ENCODE assay signal across 24 mouse cellular contexts in genomic region chr1:54847238-54847637, GRCm38 (mm10).
DNase-seq lines count a peak whose midpoint lies in the region; ATAC-seq and TF ChIP-seq lines count a peak whose summit lies in the region.
"Had no signal": no experiment of that assay in that cellular context is flagged by ENCODE, and none has a peak within 500 bp of the region (broad histone marks: within the 10 kb centered on the region; RNA-seq: fewer than 3 reads in every experiment).

No protein-coding gene starts in this region.

- no peaks in the 10 kb centered on the region for H3K36me3 ChIP-seq in kidney, embryonic 15.5 days
- no peaks in the 10 kb centered on the region for H3K36me3 ChIP-seq in liver, adult 2 months (ENCODE audit: control insufficient read depth, insufficient read depth, low read length)
- no peaks in the 10 kb centered on the region for H3K36me3 ChIP-seq in embryonic facial prominence, embryonic 15.5 days
- H3K36me3 ChIP-seq: forebrain, embryonic 15.5 days; hindbrain, embryonic 10.5 days; hindbrain, embryonic 15.5 days; intestine, embryonic 15.5 days; midbrain, embryonic 12.5 days had no signal

- DNase-seq in kidney, adult 11 months, result peak; percentile 30
- DNase-seq in liver, adult 2 months (ENCODE audit: extremely low read depth, low read depth, low spot score), result peak; percentile 36
- no peak for DNase-seq in liver
- peak; percentile 61 for DNase-seq in naive thymus-derived CD4-positive, alpha-beta T cell, adult 2 months (ENCODE audit: low read depth)
- DNase-seq in layer of hippocampus, postnatal 10 days (ENCODE audit: low spot score in 2 of 2), result no peak
- no peak for DNase-seq in gastrocnemius, postnatal 36 days
- DNase-seq: adrenal gland, postnatal 25 days; cerebellum, adult 11-12 months; cerebellum, postnatal 14 days; gastrocnemius, adult 2 months; heart, postnatal 14 days; lung, postnatal 36 days; right cerebral cortex, postnatal 14 days had no signal

- H3K27ac ChIP-seq in kidney, embryonic 15.5 days, result no peak overlapping the region
- no peak overlapping the region for H3K27ac ChIP-seq in liver, adult 2 months (replicated peaks; ENCODE audit: insufficient read depth, low read depth, low read length)
- peak overlapping the region; percentile 28; the same call in 1 of the 2 replicates for H3K27ac ChIP-seq in embryonic facial prominence, embryonic 15.5 days (replicated peaks)
- H3K27ac ChIP-seq: forebrain, embryonic 15.5 days; gastrocnemius, adult 2 months; hindbrain, embryonic 10.5 days; hindbrain, embryonic 15.5 days; intestine, embryonic 15.5 days; layer of hippocampus, adult 2 months; midbrain, embryonic 12.5 days had no signal

- no peak for TF ChIP-seq POLR2A in liver, adult 2 months (IDR thresholded peaks at IDR 0.05; ENCODE audit: extremely low read depth, insufficient read depth, low read length)

- WGBS in kidney, embryonic 15.5 days, result 85% methylated on average over 1 of the region's 1 CpGs
- 56% methylated on average over 1 of the region's 1 CpGs for WGBS in liver, adult 2 months
- WGBS in embryonic facial prominence, embryonic 15.5 days, result 77% methylated on average over 1 of the region's 1 CpGs

- no peak overlapping the region for H3K4me2 ChIP-seq in kidney, embryonic 15.5 days
- no peak overlapping the region for H3K4me2 ChIP-seq in embryonic facial prominence, embryonic 15.5 days (replicated peaks)
- H3K4me2 ChIP-seq: forebrain, embryonic 15.5 days; hindbrain, embryonic 15.5 days; intestine, embryonic 15.5 days; liver, embryonic 11.5 days; midbrain, embryonic 12.5 days had no signal

- H3K9me3 ChIP-seq in kidney, embryonic 15.5 days (replicated peaks), result no peaks in the 10 kb centered on the region
- H3K9me3 ChIP-seq in embryonic facial prominence, embryonic 15.5 days (replicated peaks), result no peaks in the 10 kb centered on the region
- H3K9me3 ChIP-seq: forebrain, embryonic 15.5 days; hindbrain, embryonic 10.5 days; hindbrain, embryonic 15.5 days; intestine, embryonic 15.5 days; megakaryocyte, embryonic 14.5 days; midbrain, embryonic 12.5 days had no signal

- TF ChIP-seq CTCF in liver, adult 2 months (IDR thresholded peaks at IDR 0.05; ENCODE audit: low read depth, low read length), result no peak

- H3K79me2 ChIP-seq in liver, adult 2 months (ENCODE audit: control insufficient read depth, insufficient read depth, low read length), result peaks cover 3% of the 10 kb centered on the region; the same call in 1 of the 2 replicates

- no peak overlapping the region for H3K9ac ChIP-seq in kidney, embryonic 15.5 days
- H3K9ac ChIP-seq in liver, adult 2 months (ENCODE audit: low read depth, low read length), result no peak overlapping the region
- H3K9ac ChIP-seq in embryonic facial prominence, embryonic 15.5 days, result no peak overlapping the region
- H3K9ac ChIP-seq: forebrain, embryonic 15.5 days; hindbrain, embryonic 15.5 days; intestine, embryonic 15.5 days; midbrain, embryonic 12.5 days had no signal

- ATAC-seq in kidney, embryonic 15.5 days (replicated peaks; ENCODE audit: low FRiP score), result no peak
- ATAC-seq in embryonic facial prominence, embryonic 15.5 days (ENCODE audit: insufficient number of reproducible peaks, low FRiP score, low TSS enrichment, low read depth), result no peak
- ATAC-seq: forebrain, embryonic 15.5 days; intestine, embryonic 15.5 days; Patski had no signal

- peaks cover 29% of the 10 kb centered on the region for H3K4me1 ChIP-seq in kidney, embryonic 15.5 days
- peaks cover 5% of the 10 kb centered on the region; the same call in 1 of the 2 replicates for H3K4me1 ChIP-seq in liver, adult 2 months (ENCODE audit: control insufficient read depth, insufficient read depth, low read length)
- peaks cover 61% of the 10 kb centered on the region for H3K4me1 ChIP-seq in embryonic facial prominence, embryonic 15.5 days
- H3K4me1 ChIP-seq: intestine, embryonic 15.5 days had no signal

- intact Hi-C loops in gastrocnemius, postnatal 36 days (cut with DNase I), result no loop called here

- H3K4me3 ChIP-seq in kidney, embryonic 15.5 days (replicated peaks), result no peak overlapping the region
- H3K4me3 ChIP-seq in liver, adult 2 months (ENCODE audit: insufficient read depth, low read depth, low read length), result no peak overlapping the region
- H3K4me3 ChIP-seq in embryonic facial prominence, embryonic 15.5 days (replicated peaks), result no peak overlapping the region
- H3K4me3 ChIP-seq: forebrain, embryonic 15.5 days; gastrocnemius, adult 2 months; hindbrain, embryonic 10.5 days; hindbrain, embryonic 15.5 days; intestine, embryonic 15.5 days; layer of hippocampus, adult 2 months; megakaryocyte, embryonic 14.5 days; midbrain, embryonic 12.5 days had no signal

- no peaks in the 10 kb centered on the region for H3K27me3 ChIP-seq in kidney, embryonic 15.5 days
- H3K27me3 ChIP-seq in liver, adult 2 months (ENCODE audit: control insufficient read depth, insufficient read depth, low read length), result no peaks in the 10 kb centered on the region
- H3K27me3 ChIP-seq in embryonic facial prominence, embryonic 15.5 days, result no peaks in the 10 kb centered on the region
- H3K27me3 ChIP-seq: forebrain, embryonic 15.5 days; hindbrain, embryonic 15.5 days; intestine, embryonic 15.5 days; megakaryocyte, embryonic 14.5 days; midbrain, embryonic 12.5 days; Patski had no signal

Comparison
In these comparisons a context has a peak if more than half of its experiments do, and no peak if none do; other contexts are left out.
1. DNase-seq: peak in kidney, adult 11 months (single experiment), liver, adult 2 months (single experiment) and naive thymus-derived CD4-positive, alpha-beta T cell, adult 2 months (single experiment); none in liver (single experiment), layer of hippocampus, postnatal 10 days (0 of 2) and gastrocnemius, postnatal 36 days (0 of 2).